Mouse (Mus musculus) erythroblast, embryonic 14.5 days (primary cell): ENCODE measurements around the gene Chd2. TPM values are rescaled to one million over a fixed set of nuclear protein-coding genes. Genes with fewer than 3 reads are reported as not detected.

ENCODE experiments used
- H3K27me3 ChIP-seq: 2 replicates; pipeline ENCODE4 v1.6.1; 2012; ENCODE audit warnings: inconsistent platforms; ENCODE audit not compliant: control insufficient read depth
- H3K36me3 ChIP-seq: 2 replicates; pipeline ENCODE4 v1.6.1; 2012; ENCODE audit warnings: mild to moderate bottlenecking, inconsistent platforms; ENCODE audit not compliant: control insufficient read depth
- H3K4me1 ChIP-seq: 2 replicates; pipeline ENCODE4 v1.6.1; 2012; ENCODE audit warnings: inconsistent platforms; ENCODE audit not compliant: control insufficient read depth
- H3K4me3 ChIP-seq: replicated peaks from 2 replicates; pipeline ENCODE3; 2012; ENCODE audit warnings: moderate library complexity, mild to moderate bottlenecking, inconsistent platforms
- H3K9me3 ChIP-seq: 2 replicates; pipeline ENCODE4 v1.6.1; 2012; ENCODE audit warnings: low read length, inconsistent platforms, mixed read lengths; ENCODE audit not compliant: control insufficient read depth
- GATA1 ChIP-seq: IDR thresholded peaks from 2 replicates; pipeline ENCODE4 v1.6.1; 2012; ENCODE audit warnings: low read length, inconsistent platforms, mixed read lengths
- TAL1 ChIP-seq: IDR thresholded peaks from 3 replicates; pipeline ENCODE4 v1.6.1; 2012; ENCODE audit warnings: low read length, inconsistent platforms, mixed read lengths
- polyA plus RNA-seq: library from polyadenylated mRNA; stranded (reverse); fragments of >175 nt; gene quantifications from 2 replicates; pipeline ENCODE4 v1.2.3, GENCODE M21; 2012

Gene Chd2
- polyA plus RNA-seq, 1 experiment = 7.1 TPM

DNA sequence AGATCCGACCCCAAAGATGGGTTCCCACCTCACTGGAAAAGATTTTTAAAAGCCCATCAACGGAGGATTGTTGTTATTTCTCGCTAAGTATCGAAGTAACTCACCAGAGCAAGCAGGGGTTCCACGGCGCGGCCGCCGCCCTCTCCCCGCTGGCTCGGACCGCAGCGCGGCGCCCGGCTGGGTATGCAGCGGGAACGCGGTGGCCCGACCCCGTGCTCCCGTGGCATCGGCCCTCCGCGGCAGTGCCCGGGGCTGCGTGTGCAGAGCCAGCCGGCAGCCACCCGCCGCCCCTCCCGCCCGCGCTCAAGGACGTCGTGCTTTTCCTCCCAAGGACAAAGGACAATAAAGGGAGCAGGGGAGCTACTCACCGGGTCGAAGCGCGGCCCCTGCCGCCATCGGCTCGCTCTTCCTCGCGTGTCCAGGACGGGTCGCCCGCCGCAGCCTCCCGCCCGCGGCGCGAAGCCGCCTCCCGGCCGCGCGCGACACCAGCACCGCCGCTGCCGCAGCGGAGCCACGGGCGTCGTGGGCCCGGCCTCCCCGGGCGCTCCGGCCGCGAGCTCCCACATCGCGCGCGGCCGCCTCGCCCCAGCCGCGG lies 16.1 kb upstream of the Chd2 start:
- peaks cover 45% of the 10 kb centered on the region for H3K4me1 ChIP-seq
- H3K36me3 ChIP-seq = peaks cover 28% of the 10 kb centered on the region
- H3K9me3 ChIP-seq = no peaks in the 10 kb centered on the region
- TF ChIP-seq GATA1 = no peak
- peaks cover 2% of the 10 kb centered on the region; the same call in 1 of the 2 replicates for H3K27me3 ChIP-seq
- H3K4me3 ChIP-seq = peak overlapping the region; percentile 100

DNA sequence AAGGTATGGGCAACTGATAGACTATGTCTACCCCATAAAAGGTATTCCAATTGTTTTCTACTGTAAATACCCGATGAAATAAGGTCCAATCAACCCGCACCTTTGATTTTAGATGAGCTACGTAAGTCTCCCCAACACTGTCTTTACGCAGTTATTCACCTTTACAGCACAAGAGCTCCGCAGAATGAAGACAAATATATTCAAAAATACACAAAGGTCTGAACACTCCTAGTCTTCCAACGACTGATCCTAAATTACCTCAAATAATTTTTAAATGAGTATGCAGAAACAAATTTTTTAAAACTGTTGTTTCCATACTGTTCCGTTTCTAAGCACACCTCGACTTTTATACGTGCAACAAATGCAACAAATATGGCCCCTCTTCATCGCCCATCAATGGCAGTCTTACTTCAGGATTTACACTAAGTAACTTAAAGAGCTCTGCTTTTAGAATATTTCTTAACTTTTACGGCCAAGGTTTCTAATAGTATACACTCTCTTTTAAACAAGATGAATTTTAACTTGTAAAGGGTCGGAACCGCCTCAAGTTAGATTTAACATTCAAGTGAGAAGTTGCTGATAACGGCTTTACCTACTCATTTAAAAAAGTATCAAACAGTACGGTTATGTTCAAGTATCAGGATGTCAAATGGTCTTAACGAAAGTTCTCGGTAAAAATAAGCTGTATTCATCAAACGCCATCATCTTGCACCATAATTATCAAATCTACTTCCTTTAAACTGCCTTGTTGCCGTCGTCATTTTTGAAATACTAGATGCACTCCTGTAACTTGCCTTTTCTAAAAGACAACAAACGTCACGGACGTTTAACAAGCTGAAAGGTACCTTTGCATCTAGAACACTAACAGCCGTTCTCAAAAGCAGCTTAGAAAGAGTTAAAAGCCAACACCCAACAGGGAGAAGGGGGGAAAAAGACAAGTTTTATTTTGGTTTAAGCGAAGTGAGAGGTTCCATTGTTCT lies 15.3 kb upstream of the Chd2 start:
- H3K4me3 ChIP-seq = peak overlapping the region; percentile 100
- H3K27me3 ChIP-seq = peaks cover 2% of the 10 kb centered on the region; the same call in 1 of the 2 replicates
- TF ChIP-seq TAL1 (no peak), GATA1 (no peak; the same call in 1 of the 2 replicates)
- H3K36me3 ChIP-seq = peaks cover 36% of the 10 kb centered on the region
- H3K4me1 ChIP-seq = peaks cover 53% of the 10 kb centered on the region
- no peaks in the 10 kb centered on the region for H3K9me3 ChIP-seq

DNA sequence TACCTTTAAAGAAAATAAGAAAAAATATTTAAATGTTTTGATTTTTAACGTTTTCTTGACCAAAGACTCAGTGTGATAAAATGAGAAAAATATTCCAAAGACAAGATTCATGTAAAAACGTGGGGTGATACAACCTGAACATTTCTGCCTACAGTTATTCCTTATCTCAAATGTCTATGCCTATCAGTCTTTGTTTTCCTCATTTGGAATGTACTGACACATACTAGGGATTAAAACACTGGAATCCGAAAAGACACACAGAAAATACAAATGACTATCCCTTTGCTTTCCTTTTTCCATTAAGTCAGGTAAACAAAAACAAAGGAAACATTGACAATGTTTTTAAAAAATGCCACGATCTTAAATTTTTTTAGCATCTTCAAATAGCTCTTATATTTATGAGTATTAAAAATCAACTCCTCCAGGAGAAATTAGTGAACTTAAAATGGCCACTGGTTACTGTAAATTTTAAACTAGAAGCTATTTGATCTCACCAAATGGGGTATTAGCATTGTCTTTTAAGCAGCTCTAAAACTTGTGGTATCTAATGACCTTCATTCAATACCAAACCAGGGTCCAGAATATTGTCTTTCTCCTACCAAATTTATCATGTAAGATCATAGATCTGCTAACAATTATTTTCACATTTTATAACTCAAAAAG lies 14.4 kb upstream of the Chd2 start:
- TF ChIP-seq TAL1 = no peak
- TF ChIP-seq GATA1 = no peak
- Histone ChIP-seq H3K27me3 (no peaks in the 10 kb centered on the region), H3K4me3 (peak overlapping the region; percentile 100), H3K4me1 (peaks cover 50% of the 10 kb centered on the region), H3K9me3 (no peaks in the 10 kb centered on the region), H3K36me3 (peaks cover 45% of the 10 kb centered on the region)

DNA sequence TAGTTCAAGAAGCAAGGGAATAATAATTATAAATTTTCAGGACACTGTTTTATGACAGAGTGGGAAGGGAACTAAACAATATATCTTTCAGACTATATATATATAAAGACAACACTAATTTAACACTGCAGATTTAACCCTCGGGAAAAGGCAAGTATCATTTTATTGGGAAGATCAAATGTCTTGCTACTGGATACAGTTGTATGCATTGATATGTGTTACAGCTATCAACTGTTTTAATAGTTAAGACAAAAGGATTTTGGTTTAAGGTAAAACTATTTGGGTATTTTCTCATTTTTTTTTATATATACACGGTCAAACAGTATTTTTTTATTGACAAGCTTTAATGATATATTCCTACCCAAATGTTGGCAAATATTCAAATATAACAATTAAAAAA lies 13.2 kb upstream of the Chd2 start:
- H3K4me3 ChIP-seq = peak overlapping the region; percentile 100
- no peaks in the 10 kb centered on the region for H3K27me3 ChIP-seq
- no peaks in the 10 kb centered on the region for H3K9me3 ChIP-seq
- H3K36me3 ChIP-seq = peaks cover 57% of the 10 kb centered on the region
- TF ChIP-seq TAL1 = no peak
- TF ChIP-seq GATA1 = no peak
- H3K4me1 ChIP-seq = peaks cover 43% of the 10 kb centered on the region

DNA sequence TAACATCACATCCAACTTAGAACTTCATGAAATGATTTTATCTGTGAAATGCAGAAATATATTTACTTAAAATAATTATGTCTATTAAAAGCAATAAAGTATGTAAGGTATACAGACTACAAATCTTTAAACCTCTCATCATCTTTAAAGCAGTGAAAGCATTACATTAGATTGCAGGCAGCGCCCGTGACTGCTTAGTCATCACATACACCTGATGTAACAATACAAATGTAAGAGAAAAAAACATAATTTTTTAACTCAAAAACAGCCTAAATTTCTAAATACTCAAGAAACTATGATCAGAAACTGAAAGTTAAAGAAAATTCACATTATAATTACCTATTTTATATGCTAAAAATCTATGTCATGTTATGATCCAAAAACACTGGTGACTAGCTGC lies 11.5 kb upstream of the Chd2 start:
- no peaks in the 10 kb centered on the region for H3K27me3 ChIP-seq
- no peak overlapping the region for H3K4me3 ChIP-seq
- TF ChIP-seq GATA1 = no peak
- TF ChIP-seq TAL1 = no peak
- peaks cover 44% of the 10 kb centered on the region for H3K4me1 ChIP-seq
- H3K36me3 ChIP-seq = peaks cover 72% of the 10 kb centered on the region
- no peaks in the 10 kb centered on the region for H3K9me3 ChIP-seq

DNA sequence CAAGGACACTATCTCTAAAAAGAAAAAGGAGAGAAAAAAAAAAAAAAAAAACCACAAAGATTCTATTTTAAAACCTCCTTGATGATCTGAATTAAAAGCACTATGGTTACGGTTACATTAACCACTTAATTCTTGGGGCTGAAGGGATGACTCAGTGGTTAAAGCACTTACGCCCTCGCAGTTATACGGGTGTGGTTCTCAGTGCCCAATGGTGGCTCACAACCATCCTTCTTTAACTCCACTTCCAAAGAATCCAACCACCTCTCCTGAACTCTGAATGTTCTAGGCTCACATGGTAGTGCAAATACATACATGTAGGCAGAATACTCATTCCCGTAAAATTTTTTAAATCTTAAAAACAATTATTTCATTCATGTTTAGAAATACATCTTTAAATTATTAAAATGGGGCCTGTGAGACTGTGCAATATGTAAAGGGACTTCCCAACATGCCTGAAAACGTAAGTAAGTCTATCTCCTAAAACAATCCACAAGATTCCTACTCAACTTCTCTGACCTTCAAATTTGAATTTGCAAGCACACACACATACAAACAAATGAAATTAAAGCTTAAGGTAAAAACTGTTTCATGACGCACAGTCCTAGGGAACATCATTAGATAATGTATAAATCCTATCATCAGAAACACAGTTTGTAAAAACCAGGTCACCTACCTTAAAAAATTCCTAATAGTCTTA lies 10.6 kb upstream of the Chd2 start:
- H3K36me3 ChIP-seq = peaks cover 82% of the 10 kb centered on the region
- no peaks in the 10 kb centered on the region for H3K9me3 ChIP-seq
- TF ChIP-seq TAL1 (no peak), GATA1 (no peak)
- H3K4me1 ChIP-seq = peaks cover 53% of the 10 kb centered on the region
- H3K4me3 ChIP-seq = peak overlapping the region; percentile 39
- H3K27me3 ChIP-seq = no peaks in the 10 kb centered on the region

DNA sequence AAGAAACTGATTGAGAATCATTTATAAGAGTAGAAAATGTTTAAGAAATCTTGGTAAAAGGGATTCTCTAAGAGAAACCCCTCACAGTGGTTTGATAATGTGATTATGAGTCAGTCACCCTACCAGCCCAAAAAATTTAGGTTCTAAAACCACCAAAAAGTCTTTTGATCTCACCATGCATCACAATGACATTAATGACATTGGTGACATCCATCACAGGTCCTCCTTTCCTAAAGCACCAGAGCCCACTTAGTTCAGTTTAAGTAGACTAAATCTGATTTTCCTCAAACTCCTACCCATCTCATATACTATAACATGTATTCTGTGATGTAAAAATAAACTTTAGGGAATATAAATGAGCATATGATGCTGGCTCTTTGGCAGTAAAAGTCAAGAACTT lies 9.7 kb upstream of the Chd2 start:
- Histone ChIP-seq H3K4me3 (peak overlapping the region; percentile 32), H3K36me3 (peaks cover 90% of the 10 kb centered on the region)
- TF ChIP-seq GATA1 (no peak), TAL1 (no peak)

DNA sequence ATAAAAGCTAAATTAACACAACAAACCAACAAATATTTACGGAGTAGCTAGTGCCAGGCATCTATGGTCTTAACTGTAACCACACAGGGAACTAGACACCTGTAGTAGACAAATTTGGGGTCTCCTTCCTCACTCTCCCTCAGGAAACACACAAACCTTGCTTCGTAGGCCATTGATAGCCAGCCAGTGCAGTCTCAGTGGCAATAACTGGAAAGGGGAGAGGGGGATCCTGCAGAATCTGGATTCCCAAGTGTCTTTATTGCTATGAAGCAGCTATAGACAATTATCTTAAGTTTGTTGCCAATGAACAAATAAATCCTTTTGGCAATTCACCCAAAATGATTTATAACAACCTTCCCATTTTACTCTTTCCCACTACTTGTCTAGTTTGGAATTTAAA lies 6.4 kb upstream of the Chd2 start:
- Histone ChIP-seq H3K36me3 (peaks cover 98% of the 10 kb centered on the region), H3K9me3 (no peaks in the 10 kb centered on the region), H3K4me1 (peaks cover 50% of the 10 kb centered on the region), H3K4me3 (peak overlapping the region; percentile 30), H3K27me3 (no peaks in the 10 kb centered on the region)
- TF ChIP-seq GATA1 = no peak
- TF ChIP-seq TAL1 = no peak

More for the DNA sequence above, 9.7 kb upstream of the Chd2 start:
- Histone ChIP-seq H3K9me3 (no peaks in the 10 kb centered on the region), H3K4me1 (peaks cover 60% of the 10 kb centered on the region), H3K27me3 (no peaks in the 10 kb centered on the region)
